Mouse (Mus musculus): ENCODE results near the gene Nek9. TPM values are rescaled to one million over a fixed set of nuclear protein-coding genes. Genes with fewer than 3 reads are reported as not detected.
A peak's percentile ranks its signal among the peaks of the same experiment; 100 is the strongest.

Nek9 gene
- total RNA-seq, 2 experiments from 2014 or later, result 20.4 to 36.1 TPM

- ATAC-seq (replicated peaks; ENCODE audit: poor library complexity), result no peak
Observed at GRCm38 (mm10) chr12:85269821-85270220, 69.3 kb downstream of the Nek9 start.

GRCm38 (mm10) chr12:85266248-85266647 is 72.9 kb downstream of the Nek9 start:
- ATAC-seq (replicated peaks; ENCODE audit: poor library complexity), result no peak

- ATAC-seq (replicated peaks; ENCODE audit: poor library complexity), result no peak
Observed at GRCm38 (mm10) chr12:85264940-85265339, 74.2 kb downstream of the Nek9 start.

- no peak for ATAC-seq (replicated peaks; ENCODE audit: poor library complexity)
Observed at GRCm38 (mm10) chr12:85264531-85264930, 74.6 kb downstream of the Nek9 start.

- no peak for ATAC-seq (replicated peaks; ENCODE audit: poor library complexity)
Observed at GRCm38 (mm10) chr12:85263190-85263589, 76.0 kb downstream of the Nek9 start.

- no peak for ATAC-seq (replicated peaks; ENCODE audit: poor library complexity)
Observed at GRCm38 (mm10) chr12:85262489-85262888, 76.7 kb downstream of the Nek9 start.

- peak; percentile 88 for ATAC-seq (replicated peaks; ENCODE audit: poor library complexity)
Observed at GRCm38 (mm10) chr12:85257008-85257639, 82.0 kb downstream of the Nek9 start.

GRCm38 (mm10) chr12:85256074-85256751 is 82.9 kb downstream of the Nek9 start:
- peak; percentile 25 for ATAC-seq (replicated peaks; ENCODE audit: poor library complexity)

GRCm38 (mm10) chr12:85252083-85252482 is 87.1 kb downstream of the Nek9 start:
- ATAC-seq (replicated peaks; ENCODE audit: poor library complexity), result no peak

Other genes with a start within 250 kb of the Nek9 start
- 1.2 TPM in 2 replicates for gene Prox2, start 228.6 kb downstream of the Nek9 start, total RNA-seq (2015)
- gene Prox2, start 228.6 kb downstream of the Nek9 start, total RNA-seq (2017), result 2.7 and 3.0 TPM in 2 replicates
- gene Dlst, start 228.5 kb downstream of the Nek9 start, total RNA-seq (2015), result 76.3 and 81.6 TPM in 2 replicates
- 161 and 187 TPM in 2 replicates for gene Dlst, start 228.5 kb downstream of the Nek9 start, total RNA-seq (2017)
- not detected in 2 replicates for gene Rps6kl1, start 188.1 kb downstream of the Nek9 start, total RNA-seq (2015)
- gene Rps6kl1, start 188.1 kb downstream of the Nek9 start, total RNA-seq (2017), result not detected in 2 replicates
- not detected in 2 replicates for gene Pgf, start 161.6 kb downstream of the Nek9 start, total RNA-seq (2015)
- not detected in 2 replicates for gene Pgf, start 161.6 kb downstream of the Nek9 start, total RNA-seq (2017)
- 30.0 and 32.4 TPM in 2 replicates for gene Eif2b2, start 119.9 kb downstream of the Nek9 start, total RNA-seq (2015)
- gene Eif2b2, start 119.9 kb downstream of the Nek9 start, total RNA-seq (2017), result 74.6 and 109 TPM in 2 replicates
- gene Mlh3, start 68.8 kb downstream of the Nek9 start, total RNA-seq (2015), result 5.6 and 7.9 TPM in 2 replicates
- 7.9 and 9.7 TPM in 2 replicates for gene Mlh3, start 68.8 kb downstream of the Nek9 start, total RNA-seq (2017)
- 52.4 and 52.8 TPM in 2 replicates for gene Acyp1, start 50.9 kb downstream of the Nek9 start, total RNA-seq (2015)
- gene Acyp1, start 50.9 kb downstream of the Nek9 start, total RNA-seq (2017), result 40.4 and 54.5 TPM in 2 replicates
- not detected in 2 replicates for gene Zc2hc1c, start 50.8 kb downstream of the Nek9 start, total RNA-seq (2015)
- not detected in 2 replicates for gene Zc2hc1c, start 50.8 kb downstream of the Nek9 start, total RNA-seq (2017)
- 327 and 328 TPM in 2 replicates for gene Tmed10, start 35.5 kb upstream of the Nek9 start, total RNA-seq (2015)
- 142 and 176 TPM in 2 replicates for gene Tmed10, start 35.5 kb upstream of the Nek9 start, total RNA-seq (2017)
- gene Fos, start 134.5 kb upstream of the Nek9 start, total RNA-seq (2015), result 94.5 and 144 TPM in 2 replicates
- 72.4 and 111 TPM in 2 replicates for gene Fos, start 134.5 kb upstream of the Nek9 start, total RNA-seq (2017)